Mouse (Mus musculus): Measurements from ENCODE around the gene Grb10.

GRCm38 (mm10) chr11:11942320-11943217, 95.9 kb downstream of the Grb10 start:
- TF ChIP-seq POLR2A (IDR thresholded peaks at IDR 0.05; ENCODE audit: insufficient read depth, low read depth, low read length) (no peak), CTCF (IDR thresholded peaks at IDR 0.05; ENCODE audit: insufficient read depth, low read depth, low read length) (no peak)

Measured in olfactory bulb, adult 2 months (tissue).